Mouse (Mus musculus): ENCODE results near the gene Ctss. TPM values are rescaled to one million over a fixed set of nuclear protein-coding genes. Genes with fewer than 3 reads are reported as not detected.
A peak's percentile ranks its signal among the peaks of the same experiment; 100 is the strongest.
"Not testable (repeated sequence)": the region's sequence is repeated elsewhere in the genome, so short reads cannot be mapped to it uniquely, and the experiment has no call there.

The Ctss gene
- total RNA-seq, 2 experiments from 2014 or later = 3.0 to 5.9 TPM

DNA sequence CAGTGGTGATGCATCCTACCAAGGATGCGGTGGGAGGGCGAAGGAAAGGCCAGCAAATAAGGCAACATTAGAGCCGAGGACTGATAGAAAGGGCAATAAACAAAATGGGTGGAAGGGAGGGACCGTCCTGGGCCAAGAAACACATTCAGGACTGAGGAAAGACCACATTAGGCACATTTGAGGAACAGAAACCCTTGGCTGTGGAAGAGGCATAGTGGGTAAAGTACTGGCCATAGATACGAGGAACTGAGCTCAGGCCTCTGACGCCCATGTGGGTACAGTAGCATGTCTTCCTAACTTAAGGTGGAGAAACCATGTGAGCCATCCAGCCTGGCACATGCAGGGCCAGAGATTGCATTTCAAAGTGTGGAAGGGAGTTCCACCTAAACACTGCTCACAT lies 3.2 kb downstream of the Ctss start:
- intact Hi-C loops (cut with DNase I) = loop anchor here (5.0 kb wide), 1 partner anchor 37 kb away; no protein-coding TSS in a partner anchor

GRCm38 (mm10) chr3:95531025-95531424 lies 4.4 kb downstream of the Ctss start:
- intact Hi-C loops (cut with DNase I) = no loop called here
- DNase-seq = no peak

More for the DNA sequence above, 3.2 kb downstream of the Ctss start:
- DNase-seq = no peak

- DNase-seq = no peak
- intact Hi-C loops (cut with DNase I) = no loop called here
Measured at GRCm38 (mm10) chr3:95533364-95533763, 6.8 kb downstream of the Ctss start.

DNA sequence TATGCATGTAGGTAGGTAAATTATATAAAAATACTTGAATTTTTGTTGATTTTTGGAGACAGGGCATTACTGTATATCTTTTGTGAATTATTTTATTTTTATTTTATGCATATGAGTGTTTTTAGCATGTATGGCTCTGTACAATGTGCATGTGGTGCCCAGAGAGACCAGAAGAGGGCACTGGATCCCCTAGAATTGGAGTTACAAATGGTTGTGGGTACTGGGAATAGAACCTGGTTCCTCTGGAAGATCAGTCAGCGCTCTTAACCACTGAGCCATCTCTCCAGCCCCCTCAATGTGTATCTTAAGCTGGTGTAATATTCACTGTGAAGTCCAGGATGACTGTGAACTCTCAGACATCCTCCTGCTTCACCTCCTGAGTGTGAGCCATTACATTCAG lies 8.3 kb downstream of the Ctss start:
- DNase-seq = no peak
- intact Hi-C loops (cut with DNase I) = no loop called here

DNA sequence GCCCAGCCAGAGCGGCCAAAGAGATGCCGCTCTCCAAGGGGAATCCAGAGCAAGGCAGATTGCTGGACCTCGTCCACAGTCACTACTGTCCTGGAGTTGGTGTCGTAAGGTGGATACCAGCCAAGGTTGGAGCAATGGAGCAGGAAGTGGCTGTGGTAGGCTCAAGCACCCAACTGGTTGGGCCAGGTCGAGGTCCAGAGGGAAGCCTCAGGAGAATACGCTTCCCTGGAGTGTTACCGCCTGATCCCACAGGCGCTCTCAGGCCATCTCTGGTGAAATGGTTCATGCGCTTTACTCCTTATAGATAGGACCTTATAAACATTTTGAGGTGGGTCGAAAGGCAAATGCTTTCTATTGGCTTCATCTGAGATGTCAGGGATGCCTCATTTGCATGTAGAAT lies 12.3 kb downstream of the Ctss start:
- intact Hi-C loops (cut with DNase I) = no loop called here
- no peak for DNase-seq

GRCm38 (mm10) chr3:95539837-95540236 lies 13.3 kb downstream of the Ctss start:
- intact Hi-C loops (cut with DNase I) = no loop called here
- DNase-seq = no peak

DNA sequence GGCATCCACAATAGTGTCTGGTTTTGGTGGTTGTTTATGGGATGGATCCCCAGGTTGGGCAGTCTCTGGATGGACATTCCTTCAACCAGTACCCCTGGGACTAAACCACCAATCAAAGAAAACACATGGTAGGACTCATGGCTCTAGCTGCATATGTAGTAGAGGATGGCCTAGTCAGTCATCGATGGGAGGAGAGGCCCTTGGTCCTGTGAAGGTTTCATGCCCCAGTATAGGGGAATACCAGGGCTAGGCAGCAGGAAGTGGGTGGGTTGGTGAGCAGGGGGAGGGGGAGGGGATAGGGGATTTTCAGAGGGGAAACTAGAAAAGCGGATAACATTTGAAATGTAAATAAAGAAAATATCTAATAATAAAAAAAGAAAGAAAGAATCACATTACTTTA lies 14.6 kb downstream of the Ctss start:
- intact Hi-C loops (cut with DNase I); DNase-seq: not testable (repeated sequence)

DNA sequence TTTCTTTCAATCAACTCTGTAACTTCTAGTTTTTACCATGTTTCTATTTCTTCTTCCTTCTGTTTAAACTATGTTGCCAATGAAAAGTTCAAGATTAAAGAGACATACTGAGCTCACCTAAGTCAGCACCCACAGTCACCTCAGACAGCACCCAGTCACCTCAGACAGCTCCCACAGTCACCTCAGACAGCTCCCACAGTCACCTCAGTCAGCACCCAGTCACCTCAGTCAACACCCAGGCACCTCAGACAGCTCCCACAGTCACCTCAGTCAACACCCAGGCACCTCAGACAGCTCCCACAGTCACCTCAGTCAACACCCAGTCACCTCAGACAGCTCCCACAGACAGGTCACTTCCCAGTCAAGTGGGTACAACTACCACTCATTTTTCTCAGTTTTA lies 15.6 kb downstream of the Ctss start:
- intact Hi-C loops (cut with DNase I) = no loop called here
- DNase-seq = no peak

DNA sequence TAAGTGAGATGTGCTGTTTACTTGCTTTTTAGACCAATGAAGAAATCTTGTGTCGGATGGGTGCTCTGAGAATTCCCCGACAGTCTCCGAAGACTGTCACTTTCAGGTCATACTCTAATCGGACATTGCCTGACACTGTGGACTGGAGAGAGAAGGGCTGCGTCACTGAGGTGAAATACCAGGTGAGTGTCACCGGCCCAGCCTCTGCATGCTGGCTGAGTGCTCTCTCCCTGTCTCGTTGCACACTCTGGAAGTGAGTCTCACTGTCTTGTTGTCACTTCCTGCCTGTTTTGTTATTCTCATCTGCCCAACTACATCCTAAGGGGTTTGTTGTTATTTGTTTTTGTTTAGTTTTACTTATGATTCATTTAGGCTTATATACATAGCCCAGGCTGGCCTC lies 16.4 kb downstream of the Ctss start:
- intact Hi-C loops (cut with DNase I) = no loop called here
- no peak for DNase-seq

DNA sequence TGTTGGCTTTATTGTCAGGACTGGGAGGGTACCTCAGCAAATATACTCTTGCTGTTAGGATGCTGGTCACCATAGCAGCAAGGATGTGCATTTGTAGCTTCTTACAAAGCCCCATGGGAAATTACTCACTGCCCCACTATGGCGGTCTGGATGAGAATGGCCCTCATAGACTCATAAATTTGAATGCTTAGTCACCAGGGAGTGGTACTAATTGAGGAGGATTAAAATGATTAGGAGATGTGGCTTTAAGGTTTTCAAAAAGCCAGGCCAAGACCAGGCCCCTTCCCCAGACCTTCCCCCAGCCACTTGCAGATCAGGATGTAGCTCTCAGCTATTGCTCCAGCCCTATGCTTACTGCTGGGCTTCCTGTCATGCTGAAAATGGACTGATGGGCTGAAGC lies 23.6 kb downstream of the Ctss start:
- DNase-seq = no peak
- intact Hi-C loops (cut with DNase I) = no loop called here

DNA sequence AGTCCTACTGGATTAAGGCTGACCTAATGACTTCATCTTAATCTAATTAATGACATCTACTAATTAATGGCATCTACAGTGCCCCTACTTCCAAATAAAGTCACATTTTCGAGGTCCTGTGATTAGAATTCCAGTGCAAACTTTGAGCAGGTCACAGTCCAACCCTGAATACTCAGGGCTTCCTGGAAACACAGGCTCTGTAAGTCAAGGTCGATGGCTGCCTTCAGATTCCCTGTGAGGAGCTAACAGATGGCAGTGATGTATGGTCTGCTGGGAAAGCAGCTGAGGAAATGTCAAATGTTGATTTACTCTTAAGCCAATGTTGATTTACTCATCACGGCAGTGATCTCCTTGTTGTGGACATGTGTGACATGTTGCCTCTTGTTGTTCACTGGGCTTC lies 27.4 kb downstream of the Ctss start:
- intact Hi-C loops (cut with DNase I) = no loop called here
- no peak for DNase-seq

DNA sequence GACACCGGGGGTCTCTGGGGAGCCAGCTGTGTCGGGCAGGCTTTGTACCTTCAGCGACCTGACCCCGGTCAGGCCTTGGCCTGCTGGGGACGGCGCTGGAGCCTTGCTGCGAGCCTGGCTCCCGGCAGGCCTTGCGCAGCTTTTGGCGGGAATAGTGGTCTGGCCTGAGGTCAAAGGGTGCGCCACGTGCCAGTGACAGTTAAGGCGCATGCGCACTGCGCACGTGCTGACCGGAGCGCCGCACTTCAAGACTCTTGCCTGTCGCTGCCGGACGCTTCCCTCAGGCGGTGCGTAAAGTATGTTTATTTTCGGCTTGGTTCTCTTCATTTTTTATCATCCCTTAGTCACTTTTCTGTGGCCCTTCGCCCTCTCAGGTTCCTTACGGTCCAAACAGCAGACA lies 32.9 kb downstream of the Ctss start, which contains the start of gene Hormad1:
Gene Hormad1, plus strand, starts transcription at position 241 of the 400 bp plus-strand sequence.
- intact Hi-C loops (cut with DNase I) = no loop called here

DNA sequence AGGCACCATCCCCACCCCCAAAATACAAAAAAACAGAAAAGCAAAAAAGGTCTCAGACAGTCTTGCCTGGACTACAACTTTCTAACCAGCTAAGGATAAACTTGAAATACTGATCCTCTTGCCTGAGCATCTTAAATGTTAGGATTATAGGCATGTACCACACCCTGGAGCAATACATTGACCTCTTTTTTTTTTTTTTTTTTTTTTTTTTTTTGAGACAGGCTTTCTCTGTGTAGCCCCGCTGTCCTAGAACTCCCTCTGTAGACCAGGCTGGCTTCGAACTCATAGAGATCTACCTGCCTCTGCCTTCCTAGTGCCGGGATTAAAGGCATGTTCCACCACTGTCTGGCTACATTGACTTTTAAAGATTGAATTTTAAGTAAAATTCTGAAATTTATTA lies 34.2 kb downstream of the Ctss start:
- intact Hi-C loops (cut with DNase I) = no loop called here

More for the DNA sequence above, 32.9 kb downstream of the Ctss start, which contains the start of gene Hormad1:
- no peak for DNase-seq

DNA sequence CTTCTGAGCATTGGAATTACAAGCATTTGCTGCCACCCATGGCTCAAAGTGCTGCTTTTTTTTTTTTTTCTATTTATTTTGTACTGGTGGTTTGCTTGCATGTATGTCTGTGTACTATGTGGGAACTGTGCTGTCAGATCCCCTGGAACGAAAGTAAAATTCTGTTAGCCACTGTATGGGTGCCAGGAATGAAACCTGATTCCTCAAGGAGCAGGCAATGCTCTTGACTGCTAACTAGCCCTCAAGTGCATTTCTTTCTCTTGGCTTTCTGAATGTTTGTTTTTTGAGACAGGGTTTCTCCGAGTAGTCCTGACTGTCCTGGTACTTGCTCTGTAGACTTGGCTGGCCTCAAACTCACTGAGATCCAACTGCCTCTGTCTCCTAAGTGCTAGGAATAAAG lies 35.2 kb downstream of the Ctss start:
- no peak for DNase-seq
- intact Hi-C loops (cut with DNase I) = no loop called here

More for the DNA sequence above, 34.2 kb downstream of the Ctss start:
- no peak for DNase-seq

DNA sequence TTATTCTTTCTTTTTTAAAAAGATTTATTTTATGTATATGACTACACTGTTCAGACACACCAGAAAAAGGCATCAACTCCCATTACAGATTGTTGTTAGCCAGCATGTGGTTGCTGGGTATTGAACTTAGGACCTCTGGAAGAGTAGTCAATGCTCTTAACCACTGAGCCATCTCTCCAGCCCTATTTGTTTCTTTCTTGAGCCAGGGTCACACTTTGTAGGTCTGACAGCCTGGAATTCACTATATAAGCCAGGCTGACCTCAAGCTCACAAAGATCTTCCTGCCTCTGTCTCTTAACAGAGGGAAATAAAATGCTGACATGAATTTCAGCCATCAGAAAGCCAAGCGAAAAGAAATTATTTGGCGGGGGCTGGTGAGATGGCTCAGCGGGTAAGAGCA lies 43.0 kb downstream of the Ctss start:
- no peak for DNase-seq
- intact Hi-C loops (cut with DNase I) = loop anchor here (5.0 kb wide), 1 partner anchor 42 kb away; the partner anchor contains the start of gene Ctss

DNA sequence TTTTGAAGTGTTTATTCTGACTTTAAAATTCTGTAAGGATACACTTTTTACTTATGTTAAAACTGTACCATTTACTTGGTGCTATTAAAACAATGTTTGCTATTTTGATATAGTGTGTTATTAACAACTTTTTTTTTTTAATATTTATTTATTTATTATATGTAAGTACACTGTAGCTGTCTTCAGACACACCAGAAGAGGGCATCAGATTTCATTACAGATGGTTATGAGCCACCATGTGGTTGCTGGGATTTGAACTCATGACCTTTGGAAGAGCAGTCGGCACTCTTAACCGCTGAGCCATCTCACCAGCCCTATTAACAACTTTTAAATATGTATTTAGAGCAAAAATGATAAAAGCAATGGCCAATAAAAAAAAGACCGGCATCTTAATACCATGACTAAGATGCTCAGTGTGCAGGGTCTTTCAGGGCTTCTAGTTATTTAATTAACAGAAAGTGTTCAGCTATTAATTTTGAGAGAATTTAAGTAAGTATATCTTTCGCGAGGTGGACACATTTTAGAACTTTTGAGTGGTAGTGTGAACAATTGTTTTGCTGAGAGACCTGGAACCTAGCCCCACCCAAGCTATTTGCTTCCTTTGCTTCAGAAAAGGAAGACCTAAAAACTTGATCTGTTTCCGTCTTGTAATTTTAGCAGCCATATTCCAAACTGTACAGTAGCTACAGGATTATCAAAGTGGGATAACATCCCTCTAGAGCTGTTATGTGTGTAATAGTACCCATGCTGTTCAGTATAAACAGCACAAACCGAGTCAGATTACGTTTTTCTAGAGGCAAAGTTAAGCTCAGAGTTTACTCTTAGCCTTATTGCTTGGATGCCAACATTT lies 61.4 kb downstream of the Ctss start:
- intact Hi-C loops (cut with DNase I) = no loop called here

GRCm38 (mm10) chr3:95588604-95589086 lies 62.1 kb downstream of the Ctss start, which contains the start of gene Golph3l:
Gene Golph3l (plus strand): TSS chr3:95588934.
- DNase-seq = peak; percentile 81 to 90
- intact Hi-C loops (cut with DNase I) = no loop called here

More for the DNA sequence above, 61.4 kb downstream of the Ctss start:
- no peak for DNase-seq

DNA sequence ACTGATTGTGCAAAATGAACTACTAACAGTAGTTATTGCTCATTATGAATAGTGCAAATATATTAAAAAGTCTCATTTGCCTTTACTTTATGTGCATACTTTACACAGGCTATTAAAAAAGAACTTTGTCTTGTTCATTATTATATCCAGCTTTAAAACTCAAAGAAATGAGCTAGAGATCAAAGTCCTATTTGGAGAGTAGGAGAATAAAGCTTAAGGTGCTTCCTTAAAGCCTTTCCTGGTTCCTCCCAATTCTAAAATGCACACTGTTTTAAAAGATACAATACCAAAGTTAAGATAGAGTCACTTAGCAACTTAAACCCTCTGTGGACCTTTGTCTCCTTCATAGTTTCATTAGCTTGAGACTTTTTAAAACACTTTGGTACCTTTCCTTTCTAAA lies 72.1 kb downstream of the Ctss start:
- intact Hi-C loops (cut with DNase I) = no loop called here
- DNase-seq = no peak

DNA sequence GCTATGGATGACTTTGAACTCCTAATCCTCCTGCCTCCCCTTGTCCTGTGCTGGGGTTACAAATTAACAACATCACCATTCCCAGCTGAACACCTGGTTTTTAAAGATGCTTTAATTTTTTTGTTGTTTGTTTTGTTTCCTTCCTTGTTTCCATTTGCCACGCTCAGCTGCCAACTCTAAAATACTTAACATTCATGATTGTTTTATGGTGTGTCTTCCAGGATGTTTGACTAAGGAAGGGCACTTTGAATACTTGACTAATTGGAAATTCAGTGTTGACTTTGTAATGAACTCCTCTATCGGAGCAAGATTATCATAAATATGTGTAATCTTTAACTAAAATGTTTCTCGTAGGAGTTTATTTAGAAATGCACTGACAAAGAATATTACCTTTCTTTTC lies 74.7 kb downstream of the Ctss start:
- DNase-seq = no peak
- intact Hi-C loops (cut with DNase I) = no loop called here

Measured in gastrocnemius, postnatal 36 days (tissue).